Mouse (Mus musculus): ENCODE data around the gene Sema4c. TPM values are rescaled to one million over a fixed set of nuclear protein-coding genes. Genes with fewer than 3 reads are reported as not detected.
"Not testable (repeated sequence)": the region's sequence is repeated elsewhere in the genome, so short reads cannot be mapped to it uniquely, and the experiment has no call there.

The Sema4c gene
- polyA plus RNA-seq, 1 experiment from 2014 or later: 10.6 TPM

DNA sequence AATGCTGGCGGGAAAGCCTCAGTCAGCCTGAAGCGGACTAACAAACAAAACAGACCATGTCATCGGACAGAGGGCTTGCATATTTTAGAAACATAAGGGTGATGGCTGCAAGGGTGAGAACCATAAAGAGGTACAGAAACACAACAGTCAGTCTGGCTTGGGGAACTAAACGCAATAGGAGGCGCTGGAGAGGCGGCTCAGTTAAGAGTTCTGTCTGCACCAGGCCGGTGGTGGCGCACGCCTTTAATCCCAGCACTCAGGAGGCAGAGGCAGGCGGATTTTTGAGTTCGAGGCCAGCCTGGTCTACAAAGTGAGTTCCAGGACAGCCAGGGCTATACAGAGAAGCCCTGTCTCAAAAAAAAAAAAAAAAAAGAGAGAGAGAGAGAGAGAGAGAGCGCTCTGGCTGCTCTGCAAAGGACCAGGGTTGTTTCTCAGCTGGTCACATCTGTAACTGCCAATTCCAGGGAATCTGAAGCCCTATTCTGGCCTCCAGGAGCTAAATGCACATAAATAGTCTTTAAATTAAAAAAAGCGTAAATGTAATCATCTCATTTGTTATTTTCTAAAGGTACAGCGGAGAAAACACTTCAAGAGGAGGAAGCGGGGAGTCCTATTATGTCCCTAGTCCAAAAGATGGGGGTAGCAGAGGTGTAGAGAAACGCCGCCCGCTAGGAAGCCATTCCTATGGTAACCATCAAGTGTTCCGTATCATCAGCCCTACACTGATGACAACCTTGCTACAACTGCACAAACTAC lies 12.1 kb downstream of the Sema4c start:
- Histone ChIP-seq H3K4me2 (ENCODE audit: low read depth, low read length) (peak overlapping the region; percentile 86), H3K4me3 (replicated peaks; ENCODE audit: low read length) (peak overlapping the region; percentile 82), H3K9ac (ENCODE audit: low read length) (peak overlapping the region; percentile 88; the same call in 1 of the 2 replicates), H3K36me3 (ENCODE audit: control insufficient read depth, insufficient read depth, low read length) (peaks cover 20% of the 10 kb centered on the region), H3K4me1 (ENCODE audit: control insufficient read depth, insufficient read depth, low read length) (peaks cover 36% of the 10 kb centered on the region), H3K27me3 (ENCODE audit: control insufficient read depth, insufficient read depth, low read length) (no peaks in the 10 kb centered on the region), H3K27ac (ENCODE audit: low read length) (peak overlapping the region; percentile 82; the same call in 1 of the 2 replicates), H3K9me3 (replicated peaks; ENCODE audit: control insufficient read depth, low read length) (no peaks in the 10 kb centered on the region)
- 66% methylated on average over 19 of the region's 19 CpGs for WGBS
- no peak for ATAC-seq (ENCODE audit: insufficient read depth, low FRiP score)

DNA sequence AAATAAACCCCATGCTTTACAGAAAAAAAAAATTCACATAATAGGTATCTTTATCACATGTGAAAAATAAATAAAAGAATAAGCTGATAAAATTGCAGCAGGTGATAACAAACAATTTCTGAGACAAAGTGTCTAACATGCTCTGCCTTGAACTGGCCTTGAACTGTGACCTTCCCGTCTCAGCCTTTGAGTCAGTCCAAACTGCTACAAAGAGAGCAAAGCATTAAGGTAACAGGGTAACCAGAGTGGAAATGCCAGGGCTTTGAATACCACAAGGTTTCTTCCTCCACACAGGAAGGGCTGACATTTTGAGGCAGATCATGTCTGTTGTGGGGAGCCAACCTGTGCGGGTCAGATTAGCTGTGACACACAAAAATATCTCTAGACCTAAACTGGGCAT lies 12.8 kb downstream of the Sema4c start:
- no peaks in the 10 kb centered on the region for H3K9me3 ChIP-seq (replicated peaks; ENCODE audit: control insufficient read depth, low read length)
- H3K4me2 ChIP-seq (ENCODE audit: low read depth, low read length): no peak overlapping the region
- WGBS: 56% methylated on average over 2 of the region's 2 CpGs
- no peaks in the 10 kb centered on the region for H3K27me3 ChIP-seq (ENCODE audit: control insufficient read depth, insufficient read depth, low read length)
- peaks cover 17% of the 10 kb centered on the region for H3K36me3 ChIP-seq (ENCODE audit: control insufficient read depth, insufficient read depth, low read length)
- H3K27ac ChIP-seq (ENCODE audit: low read length): no peak overlapping the region
- H3K9ac ChIP-seq (ENCODE audit: low read length): no peak overlapping the region
- peaks cover 36% of the 10 kb centered on the region for H3K4me1 ChIP-seq (ENCODE audit: control insufficient read depth, insufficient read depth, low read length)
- no peak overlapping the region for H3K4me3 ChIP-seq (replicated peaks; ENCODE audit: low read length)
- ATAC-seq (ENCODE audit: insufficient read depth, low FRiP score): no peak

DNA sequence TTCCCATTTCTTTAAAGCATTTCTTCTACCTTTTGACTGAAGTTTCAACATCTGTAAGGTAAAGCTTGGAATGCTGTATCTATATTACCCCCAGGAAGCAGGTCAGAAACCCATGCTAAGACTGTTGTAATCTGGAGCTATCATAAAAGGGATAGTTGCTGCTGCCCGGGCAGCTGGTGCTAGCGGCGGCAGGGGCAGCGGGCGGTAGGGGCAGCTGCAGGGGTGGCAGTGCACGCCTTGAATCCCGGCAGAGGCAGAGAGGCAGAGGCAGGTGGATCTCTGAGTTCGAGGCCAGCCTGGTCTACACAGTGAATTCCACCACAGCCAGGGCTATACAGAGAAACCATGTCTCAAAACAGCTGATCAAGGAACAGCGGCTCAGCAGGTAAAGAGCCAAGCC lies 15.2 kb downstream of the Sema4c start:
- Histone ChIP-seq H3K27me3 (ENCODE audit: control insufficient read depth, insufficient read depth, low read length) (no peaks in the 10 kb centered on the region), H3K4me1 (ENCODE audit: control insufficient read depth, insufficient read depth, low read length) (peaks cover 13% of the 10 kb centered on the region), H3K9me3 (replicated peaks; ENCODE audit: control insufficient read depth, low read length) (no peaks in the 10 kb centered on the region), H3K4me2 (ENCODE audit: low read depth, low read length) (no peak overlapping the region), H3K4me3 (replicated peaks; ENCODE audit: low read length) (no peak overlapping the region), H3K9ac (ENCODE audit: low read length) (no peak overlapping the region), H3K36me3 (ENCODE audit: control insufficient read depth, insufficient read depth, low read length) (peaks cover 12% of the 10 kb centered on the region), H3K27ac (ENCODE audit: low read length) (no peak overlapping the region)
- ATAC-seq (ENCODE audit: insufficient read depth, low FRiP score): no peak
- 94% methylated on average over 9 of the region's 9 CpGs for WGBS

DNA sequence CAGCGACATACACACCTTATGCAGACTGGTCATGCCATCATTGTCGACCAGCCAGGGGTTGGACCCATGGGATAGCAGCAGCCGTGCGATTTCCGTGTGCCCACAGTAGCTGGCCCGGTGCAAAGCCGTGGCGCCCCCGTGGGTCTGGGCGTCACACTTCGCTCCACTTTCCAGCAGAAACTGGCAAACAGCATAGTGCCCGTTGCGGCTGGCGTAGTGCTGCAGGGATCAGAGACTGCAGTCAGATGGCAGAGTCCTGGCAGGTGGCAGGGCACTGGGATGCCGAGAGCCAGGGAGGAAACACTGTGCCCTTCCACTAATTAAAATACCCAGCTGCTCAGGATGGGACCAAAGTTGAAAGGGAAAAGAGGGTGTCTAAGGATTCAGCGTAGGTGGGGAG lies 16.3 kb downstream of the Sema4c start:
- Histone ChIP-seq H3K36me3 (ENCODE audit: control insufficient read depth, insufficient read depth, low read length) (peaks cover 15% of the 10 kb centered on the region), H3K4me2 (ENCODE audit: low read depth, low read length) (no peak overlapping the region), H3K9ac (ENCODE audit: low read length) (no peak overlapping the region), H3K4me3 (replicated peaks; ENCODE audit: low read length) (no peak overlapping the region), H3K9me3 (replicated peaks; ENCODE audit: control insufficient read depth, low read length) (no peaks in the 10 kb centered on the region), H3K4me1 (ENCODE audit: control insufficient read depth, insufficient read depth, low read length) (peaks cover 7% of the 10 kb centered on the region; the same call in 1 of the 2 replicates), H3K27me3 (ENCODE audit: control insufficient read depth, insufficient read depth, low read length) (no peaks in the 10 kb centered on the region), H3K27ac (ENCODE audit: low read length) (no peak overlapping the region)
- 96% methylated on average over 16 of the region's 16 CpGs for WGBS
- ATAC-seq (ENCODE audit: insufficient read depth, low FRiP score): no peak

GRCm38 (mm10) chr1:36540807-36541206 lies 17.3 kb downstream of the Sema4c start:
- Histone ChIP-seq H3K27ac (ENCODE audit: low read length) (no peak overlapping the region), H3K9me3 (replicated peaks; ENCODE audit: control insufficient read depth, low read length) (no peaks in the 10 kb centered on the region), H3K4me1 (ENCODE audit: control insufficient read depth, insufficient read depth, low read length) (no peaks in the 10 kb centered on the region), H3K9ac (ENCODE audit: low read length) (no peak overlapping the region), H3K27me3 (ENCODE audit: control insufficient read depth, insufficient read depth, low read length) (no peaks in the 10 kb centered on the region), H3K36me3 (ENCODE audit: control insufficient read depth, insufficient read depth, low read length) (peaks cover 15% of the 10 kb centered on the region), H3K4me3 (replicated peaks; ENCODE audit: low read length) (no peak overlapping the region), H3K4me2 (ENCODE audit: low read depth, low read length) (no peak overlapping the region)
- no peak for ATAC-seq (ENCODE audit: insufficient read depth, low FRiP score)
- 93% methylated on average over 12 of the region's 12 CpGs for WGBS

GRCm38 (mm10) chr1:36540132-36540531 lies 18.0 kb downstream of the Sema4c start:
- Histone ChIP-seq H3K9ac (ENCODE audit: low read length) (no peak overlapping the region), H3K27me3 (ENCODE audit: control insufficient read depth, insufficient read depth, low read length) (no peaks in the 10 kb centered on the region), H3K27ac (ENCODE audit: low read length) (no peak overlapping the region), H3K4me3 (replicated peaks; ENCODE audit: low read length) (no peak overlapping the region), H3K4me2 (ENCODE audit: low read depth, low read length) (no peak overlapping the region), H3K9me3 (replicated peaks; ENCODE audit: control insufficient read depth, low read length) (no peaks in the 10 kb centered on the region), H3K36me3 (ENCODE audit: control insufficient read depth, insufficient read depth, low read length) (peaks cover 15% of the 10 kb centered on the region), H3K4me1 (ENCODE audit: control insufficient read depth, insufficient read depth, low read length) (no peaks in the 10 kb centered on the region)
- 83% methylated on average over 11 of the region's 11 CpGs for WGBS
- no peak for ATAC-seq (ENCODE audit: insufficient read depth, low FRiP score)

DNA sequence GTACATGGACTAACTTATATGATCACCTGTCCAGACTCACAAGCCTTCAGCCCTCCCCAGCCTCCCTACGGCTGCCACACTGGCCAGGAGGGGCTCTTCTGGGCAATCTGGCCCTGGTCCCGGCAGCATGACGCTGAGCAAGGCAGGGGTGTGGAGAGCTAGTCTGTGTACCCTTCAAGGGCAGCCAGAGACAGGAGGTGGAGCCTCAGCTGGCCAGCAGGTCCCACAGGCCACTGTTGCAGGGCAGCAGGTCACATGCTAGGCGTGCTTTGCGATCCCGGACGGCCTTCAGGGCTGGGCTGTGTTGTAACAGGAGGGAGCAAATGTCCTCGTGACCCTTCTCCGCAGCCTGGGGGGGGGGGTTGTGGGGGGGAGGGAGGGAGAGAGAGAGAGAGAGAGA lies 19.0 kb downstream of the Sema4c start, which contains the start of gene Gm42417:
Gene Gm42417 (minus strand): TSS at position 244 of the 400 bp plus-strand sequence.
- Histone ChIP-seq H3K36me3 (ENCODE audit: control insufficient read depth, insufficient read depth, low read length) (peaks cover 15% of the 10 kb centered on the region), H3K4me3 (replicated peaks; ENCODE audit: low read length) (no peak within 1 kb of the TSS), H3K27ac (ENCODE audit: low read length) (no peak within 1 kb of the TSS), H3K4me1 (ENCODE audit: control insufficient read depth, insufficient read depth, low read length) (no peaks in the 10 kb centered on the region; the same call in 1 of the 2 replicates), H3K9ac (ENCODE audit: low read length) (no peak within 1 kb of the TSS), H3K27me3 (ENCODE audit: control insufficient read depth, insufficient read depth, low read length) (no peaks in the 10 kb centered on the region), H3K4me2 (ENCODE audit: low read depth, low read length) (no peak within 1 kb of the TSS), H3K9me3 (replicated peaks; ENCODE audit: control insufficient read depth, low read length) (no peaks in the 10 kb centered on the region)
- ATAC-seq (ENCODE audit: insufficient read depth, low FRiP score): peak; percentile 78
- WGBS: 44% methylated on average over 9 of the region's 9 CpGs

DNA sequence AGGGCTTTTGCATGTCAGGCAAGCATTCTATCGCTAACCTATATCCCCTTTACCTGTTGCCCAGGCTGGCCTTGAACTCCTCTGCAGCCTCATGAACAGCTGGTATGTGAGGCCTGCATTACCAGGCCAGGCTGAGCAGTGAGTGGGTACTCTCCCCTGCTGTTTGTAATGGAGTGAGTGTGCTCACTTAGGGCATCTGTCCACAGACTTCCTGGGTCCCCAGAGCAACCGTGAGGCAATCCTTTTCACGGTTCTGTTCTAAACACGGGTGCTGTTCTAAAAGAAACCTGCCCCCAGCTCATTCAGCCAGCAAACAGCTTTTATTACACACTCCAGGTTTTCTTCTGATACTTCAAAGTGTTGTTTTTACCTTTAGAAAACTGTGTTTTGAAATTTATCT lies 19.4 kb downstream of the Sema4c start:
- Histone ChIP-seq H3K4me2 (ENCODE audit: low read depth, low read length) (no peak overlapping the region), H3K27me3 (ENCODE audit: control insufficient read depth, insufficient read depth, low read length) (no peaks in the 10 kb centered on the region), H3K36me3 (ENCODE audit: control insufficient read depth, insufficient read depth, low read length) (peaks cover 15% of the 10 kb centered on the region), H3K4me3 (replicated peaks; ENCODE audit: low read length) (no peak overlapping the region), H3K4me1 (ENCODE audit: control insufficient read depth, insufficient read depth, low read length) (no peaks in the 10 kb centered on the region; the same call in 1 of the 2 replicates), H3K27ac (ENCODE audit: low read length) (no peak overlapping the region), H3K9me3 (replicated peaks; ENCODE audit: control insufficient read depth, low read length) (no peaks in the 10 kb centered on the region), H3K9ac (ENCODE audit: low read length) (no peak overlapping the region)
- WGBS: 72% methylated on average over 4 of the region's 4 CpGs
- no peak for ATAC-seq (ENCODE audit: insufficient read depth, low FRiP score)

DNA sequence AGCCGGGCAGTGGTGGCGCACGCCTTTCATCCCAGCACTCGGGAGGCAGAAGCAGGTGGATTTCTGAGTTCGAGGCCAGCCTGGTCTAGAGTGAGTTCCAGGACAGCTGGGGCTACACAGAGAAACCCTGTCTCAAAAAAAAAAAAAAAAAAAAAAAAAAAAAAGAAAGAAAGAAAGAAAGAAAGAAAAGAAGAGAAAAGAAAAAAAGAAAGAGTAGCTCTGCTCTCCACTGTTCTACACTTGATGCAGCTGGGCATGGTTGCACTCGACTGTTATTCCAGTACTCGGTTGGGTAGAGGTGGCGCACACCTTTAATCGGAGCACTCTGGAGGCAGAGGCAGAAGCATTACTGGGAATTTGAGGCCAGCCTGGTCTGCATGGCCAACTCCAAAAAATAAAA lies 21.4 kb downstream of the Sema4c start, which contains the start of gene Ankrd23:
Gene Ankrd23 (minus strand): TSS at position 101 of the 400 bp plus-strand sequence.
- not testable (repeated sequence) for H3K4me2 ChIP-seq (ENCODE audit: low read depth, low read length); ATAC-seq (ENCODE audit: insufficient read depth, low FRiP score); H3K36me3 ChIP-seq (ENCODE audit: control insufficient read depth, insufficient read depth, low read length); H3K27me3 ChIP-seq (ENCODE audit: control insufficient read depth, insufficient read depth, low read length); H3K9ac ChIP-seq (ENCODE audit: low read length); H3K4me1 ChIP-seq (ENCODE audit: control insufficient read depth, insufficient read depth, low read length); H3K4me3 ChIP-seq (replicated peaks; ENCODE audit: low read length); H3K9me3 ChIP-seq (replicated peaks; ENCODE audit: control insufficient read depth, low read length); H3K27ac ChIP-seq (ENCODE audit: low read length)
- WGBS: 88% methylated on average over 9 of the region's 9 CpGs
